Mouse (Mus musculus) C2C12 (cell line): ENCODE results near the gene Cela2a. TPM values are rescaled to one million over a fixed set of nuclear protein-coding genes. Genes with fewer than 3 reads are reported as not detected.

Experiments used
- H3K27me3 ChIP-seq: one replicate; pipeline ENCODE4 v1.6.1; 2011; ENCODE audit not compliant: control insufficient read depth, insufficient read depth, insufficient read length
- H3K36me3 ChIP-seq: one replicate; pipeline ENCODE4 v1.6.1; 2011; ENCODE audit not compliant: control insufficient read depth, insufficient read depth
- H3K4me3 ChIP-seq: one replicate; pipeline ENCODE4 v1.5.1; 2011; ENCODE audit warnings: mild to moderate bottlenecking, control low read depth; ENCODE audit not compliant: poor library complexity, insufficient read depth, severe bottlenecking
- H3K79me2 ChIP-seq: one replicate; pipeline ENCODE4 v1.6.1; 2011; ENCODE audit not compliant: control insufficient read depth, insufficient read depth
- H3K79me3 ChIP-seq: one replicate; pipeline ENCODE4 v1.6.1; 2011; ENCODE audit warnings: low read depth, control low read depth
- H3ac ChIP-seq: one replicate; pipeline ENCODE3; 2011; ENCODE audit warnings: low read depth; ENCODE audit not compliant: control insufficient read depth, insufficient read length
- CEBPB ChIP-seq: IDR thresholded peaks from one replicate; pipeline ENCODE4 v1.6.1; 2011; ENCODE audit warnings: low read depth, mild to moderate bottlenecking, control low read depth, moderate library complexity
- CTCF ChIP-seq: IDR thresholded peaks from one replicate; pipeline ENCODE4 v1.5.1; 2011; ENCODE audit not compliant: control insufficient read depth, insufficient read depth, insufficient read length
- FOSL1 ChIP-seq: IDR thresholded peaks from one replicate; pipeline ENCODE4 v1.8.0; 2011; ENCODE audit warnings: mild to moderate bottlenecking, low read length; ENCODE audit not compliant: poor library complexity, insufficient read depth, severe bottlenecking
- MAX ChIP-seq: IDR thresholded peaks from one replicate; pipeline ENCODE4 v1.6.1; 2011; ENCODE audit warnings: mild to moderate bottlenecking, control low read depth
- MYOD1 ChIP-seq: IDR thresholded peaks from one replicate; pipeline ENCODE4 v1.6.1; 2011; ENCODE audit warnings: low read depth; ENCODE audit not compliant: control insufficient read depth, insufficient read length
- MYOG ChIP-seq: IDR thresholded peaks from one replicate; pipeline ENCODE4 v1.6.1; 2011; ENCODE audit not compliant: control insufficient read depth, insufficient read length; ENCODE audit errors: extremely low read depth
- USF1 ChIP-seq: IDR thresholded peaks from one replicate; pipeline ENCODE4 v1.6.1; 2011; ENCODE audit warnings: low read depth, mild to moderate bottlenecking, control low read depth, moderate library complexity
- polyA plus RNA-seq: library from polyadenylated mRNA; unstranded; fragments of >200 nt; fragmentation: generic; extraction: Trizol; gene quantifications from one replicate; pipeline ENCODE4 v1.2.1, GENCODE M21; 2012; ENCODE audit warnings: missing spikeins

The Cela2a gene
- polyA plus RNA-seq, 1 experiment, result not detected

GRCm38 (mm10) chr4:141830381-141830780 lies 4.4 kb upstream of the Cela2a start:
- Histone ChIP-seq H3K79me3 (no peaks in the 10 kb centered on the region), H3K4me3 (no peak overlapping the region), H3K27me3 (no peaks in the 10 kb centered on the region), H3ac (no peak overlapping the region), H3K79me2 (no peaks in the 10 kb centered on the region), H3K36me3 (no peaks in the 10 kb centered on the region)
- TF ChIP-seq CTCF, result no peak
- no peak for TF ChIP-seq MYOG

GRCm38 (mm10) chr4:141828177-141828576 lies 2.2 kb upstream of the Cela2a start:
- Histone ChIP-seq H3K27me3 (no peaks in the 10 kb centered on the region), H3K4me3 (no peak overlapping the region), H3K79me3 (no peaks in the 10 kb centered on the region), H3ac (no peak overlapping the region), H3K79me2 (no peaks in the 10 kb centered on the region), H3K36me3 (no peaks in the 10 kb centered on the region)
- TF ChIP-seq MYOG (no peak), USF1 (no peak), MAX (no peak), MYOD1 (no peak), CEBPB (no peak), CTCF (no peak), FOSL1 (no peak)

GRCm38 (mm10) chr4:141827401-141827800 lies 1.4 kb upstream of the Cela2a start:
- Histone ChIP-seq H3K27me3 (no peaks in the 10 kb centered on the region), H3ac (no peak overlapping the region), H3K79me2 (no peaks in the 10 kb centered on the region), H3K36me3 (no peaks in the 10 kb centered on the region), H3K79me3 (no peaks in the 10 kb centered on the region), H3K4me3 (no peak overlapping the region)
- TF ChIP-seq USF1 (no peak), MYOD1 (no peak), CTCF (no peak), MAX (no peak)

- H3K4me3 ChIP-seq, result no peak overlapping the region
- no peaks in the 10 kb centered on the region for H3K79me2 ChIP-seq
- no peaks in the 10 kb centered on the region for H3K27me3 ChIP-seq
- TF ChIP-seq USF1 (no peak), MAX (no peak), CTCF (no peak), CEBPB (no peak), MYOG (no peak), MYOD1 (no peak), FOSL1 (no peak)
- H3K79me3 ChIP-seq, result no peaks in the 10 kb centered on the region
- H3K36me3 ChIP-seq, result no peaks in the 10 kb centered on the region
- no peak overlapping the region for H3ac ChIP-seq
These were observed 3.0 kb downstream of the Cela2a start for GRCm38 (mm10) chr4:141822979-141823378.

GRCm38 (mm10) chr4:141822089-141822488 lies 3.9 kb downstream of the Cela2a start:
- no peak for TF ChIP-seq USF1
- no peak for TF ChIP-seq MAX
- TF ChIP-seq CEBPB, result no peak
- no peak for TF ChIP-seq FOSL1
- TF ChIP-seq MYOG, result no peak
- no peak for TF ChIP-seq MYOD1
- no peak for TF ChIP-seq CTCF
- Histone ChIP-seq H3K36me3 (no peaks in the 10 kb centered on the region), H3K27me3 (no peaks in the 10 kb centered on the region), H3ac (no peak overlapping the region), H3K79me2 (no peaks in the 10 kb centered on the region), H3K4me3 (no peak overlapping the region), H3K79me3 (no peaks in the 10 kb centered on the region)

GRCm38 (mm10) chr4:141821178-141821577 lies 4.8 kb downstream of the Cela2a start:
- Histone ChIP-seq H3K4me3 (no peak overlapping the region), H3K79me2 (no peaks in the 10 kb centered on the region), H3K36me3 (no peaks in the 10 kb centered on the region), H3ac (no peak overlapping the region), H3K79me3 (no peaks in the 10 kb centered on the region), H3K27me3 (no peaks in the 10 kb centered on the region)
- TF ChIP-seq FOSL1 (no peak), MYOD1 (no peak), MAX (no peak), USF1 (no peak), MYOG (no peak), CEBPB (no peak), CTCF (no peak)
